Mouse (Mus musculus) gonadal fat pad, adult 2 months (tissue): Measurements from ENCODE around the gene Gkn2. TPM values are rescaled to one million over a fixed set of nuclear protein-coding genes. Genes with fewer than 3 reads are reported as not detected.

ENCODE experiments used
- DNase-seq: peaks from one replicate; pipeline ENCODE4 v3.0.0-alpha.2; 2012; ENCODE audit warnings: low read depth
- polyA plus RNA-seq: library from polyadenylated mRNA; depleted of rRNA; stranded (reverse); fragments of >200 nt; gene quantifications from 2 replicates; pipeline ENCODE4 v1.2.3, GENCODE M21; 2012; rRNA removed

Gene Gkn2
- polyA plus RNA-seq, 1 experiment: 0.24 TPM

DNA sequence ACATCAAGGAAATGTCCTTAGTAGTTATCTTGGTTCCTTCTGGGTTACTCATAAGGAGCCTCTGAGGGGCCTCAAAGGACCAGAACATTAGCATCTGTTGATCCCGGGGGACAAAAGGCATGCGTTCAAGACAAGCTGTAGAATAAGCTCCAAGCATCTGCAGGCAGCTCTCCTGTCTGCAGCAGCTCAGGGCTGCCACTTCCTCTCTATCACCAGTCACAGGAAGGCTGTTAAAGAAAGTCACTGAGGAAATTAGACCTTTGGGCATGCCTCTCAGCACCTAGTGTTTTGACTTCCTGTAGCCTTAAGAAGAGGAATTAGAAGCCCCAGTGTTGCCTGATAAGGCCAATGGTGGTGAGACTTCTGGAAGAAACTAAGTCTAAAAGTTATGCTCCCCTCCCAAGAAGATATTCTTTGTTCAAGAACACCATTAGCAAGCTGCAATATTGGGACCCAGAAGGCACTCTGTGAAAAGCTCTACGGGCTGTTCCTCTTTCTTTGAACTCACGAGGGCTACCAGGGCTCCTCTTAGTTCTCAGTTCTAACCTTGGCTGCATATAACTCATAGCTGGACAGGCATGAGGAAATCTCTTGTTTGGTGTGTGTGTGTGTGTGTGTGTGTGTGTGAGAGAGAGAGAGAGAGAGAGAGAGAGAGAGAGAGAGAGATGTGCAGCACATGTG lies 26.9 kb downstream of the Gkn2 start:
- no peak for DNase-seq

- DNase-seq: no peak
Observed at GRCm38 (mm10) chr6:87401456-87401855, 28.3 kb downstream of the Gkn2 start.

GRCm38 (mm10) chr6:87412011-87412410 lies 38.9 kb downstream of the Gkn2 start:
- no peak for DNase-seq

- DNase-seq: no peak
Observed at GRCm38 (mm10) chr6:87422304-87422703, 49.1 kb downstream of the Gkn2 start.

GRCm38 (mm10) chr6:87424037-87424816 lies 51.1 kb downstream of the Gkn2 start:
- no peak for DNase-seq

- no peak for DNase-seq
Observed at GRCm38 (mm10) chr6:87426954-87427353, 53.8 kb downstream of the Gkn2 start.

DNA sequence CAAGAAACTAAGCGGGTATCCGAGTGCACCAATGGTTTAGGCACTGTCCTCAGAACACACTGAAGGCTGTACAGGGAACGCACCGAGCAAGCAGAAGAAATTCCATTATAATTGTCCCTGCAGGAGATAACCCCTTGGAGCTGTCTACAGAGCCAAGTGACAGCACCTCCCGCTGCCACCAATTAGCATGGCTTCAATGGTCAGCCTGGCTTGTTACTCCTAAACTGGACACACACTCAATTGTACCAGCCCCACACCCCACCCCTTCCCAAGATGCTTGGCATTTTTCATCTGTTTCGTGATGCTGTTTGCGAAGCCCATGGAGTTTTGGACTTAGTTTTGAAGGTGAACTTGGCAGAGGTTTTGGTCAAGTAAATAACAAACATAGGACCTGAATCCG lies 54.5 kb downstream of the Gkn2 start:
- DNase-seq: no peak

DNA sequence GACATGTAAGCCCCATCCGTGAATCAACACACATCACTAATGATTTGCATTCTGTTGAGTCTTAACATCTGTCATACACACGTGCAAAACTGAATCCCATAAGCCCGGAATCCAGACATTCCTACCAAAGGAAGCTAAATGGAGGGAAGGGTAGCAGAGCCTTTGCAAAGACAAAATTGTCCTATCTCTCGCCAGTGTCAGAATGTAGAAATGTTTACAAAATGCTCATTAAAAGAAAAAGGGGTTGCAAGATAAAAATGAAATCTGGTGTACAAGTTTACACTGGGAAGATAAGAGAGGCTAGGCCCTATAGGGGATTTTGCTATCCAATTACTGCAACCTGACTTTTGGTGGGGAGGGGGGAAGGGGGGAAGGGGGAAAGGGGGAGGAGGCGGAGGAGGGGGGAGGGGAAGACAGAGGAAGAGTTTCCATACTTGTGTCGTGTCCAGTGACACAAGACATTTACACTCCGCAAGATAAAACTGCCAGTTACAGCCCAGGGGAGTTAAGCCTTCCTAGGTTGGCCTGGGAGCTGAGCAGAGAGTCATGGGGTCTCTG lies 55.4 kb downstream of the Gkn2 start, which contains the start of gene Bmp10:
Bmp10 (plus strand) TSS at position 508 of the 558 bp plus-strand sequence.
- no peak for DNase-seq

Other genes with a start within 250 kb of the Gkn2 start
- gene Antxr1, start 37.5 kb upstream of the Gkn2 start, polyA plus RNA-seq: 6.4 and 8.0 TPM in 2 replicates
- gene Gkn1, start 22.4 kb upstream of the Gkn2 start, polyA plus RNA-seq: 0.32 TPM in 1 of 2 replicates, not detected in the other
- 2.4 and 5.8 TPM in 2 replicates for gene Gkn3, start 15.6 kb downstream of the Gkn2 start, polyA plus RNA-seq
- gene Bmp10, start 55.6 kb downstream of the Gkn2 start, polyA plus RNA-seq: not detected in 2 replicates
- 2.0 TPM in 2 replicates for gene Arhgap25, start 159.9 kb downstream of the Gkn2 start, polyA plus RNA-seq
- gene Prokr1, start 217.4 kb downstream of the Gkn2 start, polyA plus RNA-seq: 7.4 and 10.6 TPM in 2 replicates